Mouse (Mus musculus) left cerebral cortex, adult 11 months (tissue): ENCODE results near the gene Dok3.

Source experiments
- DNase-seq: peaks from one replicate; pipeline ENCODE4 v3.0.0; 2022; ENCODE audit warnings: low spot score

The Dok3 gene

GRCm38 (mm10) chr13:55540933-55541332, 11.8 kb upstream of the Dok3 start:
- DNase-seq = no peak

- DNase-seq = peak; percentile 100
Measured at GRCm38 (mm10) chr13:55536194-55537175, 7.4 kb upstream of the Dok3 start, which contains the start of gene Ddx41. TSS of gene Ddx41 (minus strand) at chr13:55536658.

GRCm38 (mm10) chr13:55535796-55536193, 6.7 kb upstream of the Dok3 start:
- DNase-seq = no peak

GRCm38 (mm10) chr13:55535191-55535590, 6.1 kb upstream of the Dok3 start:
- DNase-seq = no peak

GRCm38 (mm10) chr13:55527834-55528772, 993 bp downstream of the Dok3 start:
- DNase-seq = no peak

- no peak for DNase-seq
Measured at GRCm38 (mm10) chr13:55527212-55527611, 1.9 kb downstream of the Dok3 start.

- no peak for DNase-seq
Measured at GRCm38 (mm10) chr13:55525733-55526553, 3.2 kb downstream of the Dok3 start.

GRCm38 (mm10) chr13:55523951-55524600, 5.0 kb downstream of the Dok3 start:
- DNase-seq = no peak

- no peak for DNase-seq
Measured at GRCm38 (mm10) chr13:55523278-55523677, 5.8 kb downstream of the Dok3 start.

GRCm38 (mm10) chr13:55522730-55523129, 6.4 kb downstream of the Dok3 start:
- no peak for DNase-seq

GRCm38 (mm10) chr13:55519606-55520005, 9.5 kb downstream of the Dok3 start:
- DNase-seq = no peak

GRCm38 (mm10) chr13:55516955-55517354, 12.1 kb downstream of the Dok3 start:
- peak; percentile 84 for DNase-seq

GRCm38 (mm10) chr13:55513828-55514227, 15.3 kb downstream of the Dok3 start:
- no peak for DNase-seq

- peak; percentile 73 for DNase-seq
Measured at GRCm38 (mm10) chr13:55513111-55513748, 15.9 kb downstream of the Dok3 start, which contains the start of gene Pdlim7. TSS of gene Pdlim7 (minus strand) at chr13:55513676.

- no peak for DNase-seq
Measured at GRCm38 (mm10) chr13:55512379-55513031, 16.6 kb downstream of the Dok3 start.

GRCm38 (mm10) chr13:55511492-55511861, 17.6 kb downstream of the Dok3 start:
- no peak for DNase-seq

- DNase-seq = no peak
Measured at GRCm38 (mm10) chr13:55510668-55511491, 18.2 kb downstream of the Dok3 start.

GRCm38 (mm10) chr13:55510332-55510667, 18.8 kb downstream of the Dok3 start:
- DNase-seq = no peak

GRCm38 (mm10) chr13:55508531-55508930, 20.6 kb downstream of the Dok3 start:
- no peak for DNase-seq
